Mouse (Mus musculus) frontal cortex, postnatal 36 days (tissue): ENCODE measurements at regions not wholly inside any gene's neighbourhood (a gene's known extent, or its start where the extent isn't known, plus 50 kb on each side); places are given as distances from the start of the nearest gene placed in this dataset.

ENCODE experiments used
- DNase-seq, 2 experiments: peaks; one replicate each; pipeline ENCODE4 v3.0.0; 2022; ENCODE audit warnings: low spot score in 2 of 2

GRCm38 (mm10) chr6:81173018-81173417, 750.5 kb upstream of the Gcfc2 start:
- no peak for DNase-seq

- DNase-seq = no peak
Observed at GRCm38 (mm10) chr6:81190218-81190617, 733.3 kb upstream of the Gcfc2 start.

GRCm38 (mm10) chr6:81210521-81210920, 712.9 kb upstream of the Gcfc2 start:
- no peak for DNase-seq

- DNase-seq = no peak
Observed at GRCm38 (mm10) chr6:81230747-81231146, 692.7 kb upstream of the Gcfc2 start.

GRCm38 (mm10) chr6:81259878-81260277, 663.6 kb upstream of the Gcfc2 start:
- DNase-seq = peak; percentile 8 to 28
